ENCODE assay signal across 8 mouse cellular contexts in genomic region chr9:102863876-102864545, GRCm38 (mm10). TPM values are rescaled to one million over a fixed set of nuclear protein-coding genes. Genes with fewer than 3 reads are reported as not detected.
DNase-seq lines count a peak whose midpoint lies in the region; ATAC-seq and TF ChIP-seq lines count a peak whose summit lies in the region.

No protein-coding gene starts in this region.

- no peaks in the 10 kb centered on the region for H3K9me3 ChIP-seq in forebrain, embryonic 14.5 days (replicated peaks; ENCODE audit: control insufficient read depth, low read length)
- no peaks in the 10 kb centered on the region for H3K9me3 ChIP-seq in heart, embryonic 16.5 days (replicated peaks; ENCODE audit: control insufficient read depth, low read length)
- H3K9me3 ChIP-seq in lung, embryonic 14.5 days (ENCODE audit: low read depth, low read length): peaks cover 2% of the 10 kb centered on the region; the same call in 1 of the 2 replicates
- H3K9me3 ChIP-seq in stomach, embryonic 14.5 days (ENCODE audit: control insufficient read depth, low read depth, low read length): no peaks in the 10 kb centered on the region

- no peak overlapping the region for H3K4me3 ChIP-seq in forebrain, embryonic 14.5 days (ENCODE audit: low read depth, low read length)
- no peak overlapping the region for H3K4me3 ChIP-seq in heart, embryonic 16.5 days (ENCODE audit: low read length)
- no peak overlapping the region for H3K4me3 ChIP-seq in lung, embryonic 14.5 days (ENCODE audit: low read depth, low read length)
- H3K4me3 ChIP-seq in stomach, embryonic 14.5 days (ENCODE audit: low read depth, low read length): no peak overlapping the region

- H3K27me3 ChIP-seq in forebrain, embryonic 14.5 days (replicated peaks; ENCODE audit: control insufficient read depth, insufficient read depth, low read length): no peaks in the 10 kb centered on the region
- no peaks in the 10 kb centered on the region for H3K27me3 ChIP-seq in heart, embryonic 16.5 days (ENCODE audit: control insufficient read depth, insufficient read depth, low read length)
- no peaks in the 10 kb centered on the region for H3K27me3 ChIP-seq in lung, embryonic 14.5 days (ENCODE audit: insufficient read depth, low read length)
- no peaks in the 10 kb centered on the region for H3K27me3 ChIP-seq in stomach, embryonic 14.5 days (ENCODE audit: control insufficient read depth, insufficient read depth, low read length)

- H3K27ac ChIP-seq in forebrain, embryonic 14.5 days (ENCODE audit: low read depth, low read length): peak overlapping the region; percentile 36; the same call in 1 of the 2 replicates
- H3K27ac ChIP-seq in heart, embryonic 16.5 days (ENCODE audit: low read length): peak overlapping the region; percentile 88
- H3K27ac ChIP-seq in lung, embryonic 14.5 days (ENCODE audit: low read depth): peak overlapping the region; percentile 93
- H3K27ac ChIP-seq in stomach, embryonic 14.5 days (ENCODE audit: low read length): peak overlapping the region; percentile 87

- peak; percentile 40 to 50 for DNase-seq in cerebellum, postnatal 14 days
- DNase-seq in forebrain, embryonic 14.5 days (ENCODE audit: low spot score): peak; percentile 77
- peak; percentile 48 for DNase-seq in layer of hippocampus, adult 9-10 months (ENCODE audit: low spot score)
- peak; percentile 96 for DNase-seq in lung, embryonic 14.5 days

- no peak for ATAC-seq in cerebellum, adult (ENCODE audit: insufficient number of reproducible peaks, low FRiP score, low TSS enrichment)
- peak; percentile 74 for ATAC-seq in forebrain, embryonic 14.5 days
- ATAC-seq in heart, embryonic 16.5 days (replicated peaks; ENCODE audit: extremely low read depth, insufficient read depth, low FRiP score): peak; percentile 78
- peak; percentile 91 for ATAC-seq in lung, embryonic 14.5 days (ENCODE audit: insufficient read depth)
- peak; percentile 70; the same call in 1 of the 2 replicates for ATAC-seq in stomach, embryonic 14.5 days (ENCODE audit: insufficient number of reproducible peaks, insufficient read depth, low FRiP score, low read depth)
- ATAC-seq in activated CD4-positive, CD25-positive, alpha-beta regulatory T cell, adult 4 months: no peak

- peaks cover 13% of the 10 kb centered on the region; the same call in 1 of the 2 replicates for H3K36me3 ChIP-seq in forebrain, embryonic 14.5 days (ENCODE audit: control insufficient read depth, insufficient read depth, low read length)
- peaks cover 10% of the 10 kb centered on the region for H3K36me3 ChIP-seq in heart, embryonic 16.5 days (ENCODE audit: control insufficient read depth, insufficient read depth)
- peaks cover 19% of the 10 kb centered on the region for H3K36me3 ChIP-seq in lung, embryonic 14.5 days (ENCODE audit: insufficient read depth)
- peaks cover 8% of the 10 kb centered on the region for H3K36me3 ChIP-seq in stomach, embryonic 14.5 days (ENCODE audit: control insufficient read depth, insufficient read depth, low read length)

- 18% methylated on average over 14 of the region's 14 CpGs for WGBS in forebrain, embryonic 14.5 days
- WGBS in heart, embryonic 16.5 days: 21% methylated on average over 14 of the region's 14 CpGs
- WGBS in lung, embryonic 14.5 days: 33% methylated on average over 14 of the region's 14 CpGs
- 32% methylated on average over 14 of the region's 14 CpGs for WGBS in stomach, embryonic 14.5 days

- peaks cover 20% of the 10 kb centered on the region for H3K4me1 ChIP-seq in forebrain, embryonic 14.5 days (ENCODE audit: control insufficient read depth, insufficient read depth, low read length)
- peaks cover 59% of the 10 kb centered on the region for H3K4me1 ChIP-seq in heart, embryonic 16.5 days (ENCODE audit: control insufficient read depth, insufficient read depth, low read length)
- H3K4me1 ChIP-seq in lung, embryonic 14.5 days (ENCODE audit: insufficient read depth): peaks cover 39% of the 10 kb centered on the region
- H3K4me1 ChIP-seq in stomach, embryonic 14.5 days (ENCODE audit: control insufficient read depth, insufficient read depth, low read length): peaks cover 37% of the 10 kb centered on the region

- no peak overlapping the region for H3K4me2 ChIP-seq in forebrain, embryonic 14.5 days (ENCODE audit: low read length)
- peak overlapping the region; percentile 46 for H3K4me2 ChIP-seq in heart, embryonic 16.5 days (ENCODE audit: low read depth, low read length)
- H3K4me2 ChIP-seq in lung, embryonic 14.5 days: peak overlapping the region; percentile 28; the same call in 1 of the 2 replicates
- peak overlapping the region; percentile 6; the same call in 1 of the 2 replicates for H3K4me2 ChIP-seq in stomach, embryonic 14.5 days (replicated peaks; ENCODE audit: low read depth, low read length)

- TF ChIP-seq CTCF in lung, embryonic 14.5 days (IDR thresholded peaks at IDR 0.05; ENCODE audit: low read depth): no peak; the same call in 1 of the 2 replicates

- peak overlapping the region; percentile 0; the same call in 1 of the 2 replicates for H3K9ac ChIP-seq in forebrain, embryonic 14.5 days (ENCODE audit: low read length)
- H3K9ac ChIP-seq in heart, embryonic 16.5 days (ENCODE audit: low read length): peak overlapping the region; percentile 35; the same call in 1 of the 2 replicates
- H3K9ac ChIP-seq in lung, embryonic 14.5 days: no peak overlapping the region
- H3K9ac ChIP-seq in stomach, embryonic 14.5 days (replicated peaks; ENCODE audit: low read depth, low read length): no peak overlapping the region

RNA-seq across cellular contexts. Expression of gene Ryk, which starts 29.3 kb away (rescaled TPM):
- polyA plus RNA-seq in forebrain, embryonic 14.5 days (2014; fragmentation: Nextera tagmentation; extraction: Ambion mirVana): 16.8 and 17.5 TPM in 2 replicates
- polyA plus RNA-seq in heart, embryonic 16.5 days (2015; fragmentation: Nextera tagmentation; extraction: Ambion mirVana): 12.5 and 15.5 TPM in 2 replicates
- polyA plus RNA-seq in lung, embryonic 14.5 days (2014; fragmentation: Nextera tagmentation; extraction: Ambion mirVana): 33.4 and 35.1 TPM in 2 replicates
- polyA plus RNA-seq in stomach, embryonic 14.5 days (2014; fragmentation: Nextera tagmentation; extraction: Ambion mirVana): 28.6 and 31.3 TPM in 2 replicates
- polyA plus RNA-seq in activated CD4-positive, CD25-positive, alpha-beta regulatory T cell, adult 4 months (2017; shearing (Covaris generic)): 1 to 10 TPM in 1 of 2 experiments, under 1 TPM in 1; 0.95 to 1.2 TPM

Comparison
In these comparisons a context has a peak if more than half of its experiments do, and no peak if none do; other contexts are left out.
1. DNase-seq: peak in every context shown above with its lines; median percentile 96 in lung, embryonic 14.5 days; 77 in forebrain, embryonic 14.5 days; 48 in layer of hippocampus, adult 9-10 months; 45 in cerebellum, postnatal 14 days.
2. ATAC-seq: peak in forebrain, embryonic 14.5 days (single experiment), heart, embryonic 16.5 days (single experiment), lung, embryonic 14.5 days (single experiment) and stomach, embryonic 14.5 days (single experiment); none in cerebellum, adult (single experiment) and activated CD4-positive, CD25-positive, alpha-beta regulatory T cell, adult 4 months (single experiment).
3. H3K27ac ChIP-seq: peak in every context shown above with its lines; median percentile 93 in lung, embryonic 14.5 days; 88 in heart, embryonic 16.5 days; 87 in stomach, embryonic 14.5 days; 36 in forebrain, embryonic 14.5 days.
4. H3K9ac ChIP-seq: peak in forebrain, embryonic 14.5 days (single experiment) and heart, embryonic 16.5 days (single experiment); none in lung, embryonic 14.5 days (single experiment) and stomach, embryonic 14.5 days (single experiment).